10 mouse cellular contexts compared by ENCODE assay signal in genomic region chr9:60275410-60276159, GRCm38 (mm10).
DNase-seq lines count a peak whose midpoint lies in the region; ATAC-seq lines count a peak whose summit lies in the region.
"Had no signal": no experiment of that assay in that cellular context is flagged by ENCODE, and none has a peak within 500 bp of the region (broad histone marks: within the 10 kb centered on the region; RNA-seq: fewer than 3 reads in every experiment).

No protein-coding gene starts in this region.

- ATAC-seq in forebrain, embryonic 16.5 days = peak; percentile 26; the same call in 1 of the 2 replicates
- no peak for ATAC-seq in granulocyte monocyte progenitor cell, adult 5-6 weeks (replicated peaks; ENCODE audit: poor library complexity, severe bottlenecking)

- no peak overlapping the region for H3K9ac ChIP-seq in forebrain, embryonic 16.5 days (replicated peaks; ENCODE audit: low read depth, low read length)
- H3K9ac ChIP-seq: limb, embryonic 15.5 days had no signal

- H3K4me2 ChIP-seq in forebrain, embryonic 16.5 days (ENCODE audit: low read length) = 0 out of 2 replicates have a peak overlapping the region, but pooled peaks have one; percentile 8
- H3K4me2 ChIP-seq: limb, embryonic 15.5 days had no signal

- WGBS in forebrain, embryonic 16.5 days = 9% methylated on average over 12 of the region's 12 CpGs

- DNase-seq in adrenal gland, adult 2 months = peak; percentile 26
- DNase-seq in adrenal gland, postnatal 4 days (ENCODE audit: low spot score in 2 of 2) = no peak
- peak; percentile 13 for DNase-seq in right cerebral cortex, adult 18-20 months
- no peak for DNase-seq in right cerebral cortex, postnatal 25 days
- DNase-seq in lung, postnatal 36 days = peak; percentile 33
- no peak for DNase-seq in urinary bladder, postnatal 36 days (ENCODE audit: low spot score in 2 of 2)

- H3K9me3 ChIP-seq in forebrain, embryonic 16.5 days (ENCODE audit: control insufficient read depth, low read length) = no peaks in the 10 kb centered on the region
- H3K9me3 ChIP-seq: limb, embryonic 15.5 days had no signal

- H3K27ac ChIP-seq in forebrain, embryonic 16.5 days (ENCODE audit: low read length) = no peak overlapping the region
- H3K27ac ChIP-seq: limb, embryonic 15.5 days had no signal

- no peak overlapping the region for H3K4me3 ChIP-seq in forebrain, embryonic 16.5 days (replicated peaks; ENCODE audit: low read length)
- H3K4me3 ChIP-seq: erythroblast, embryonic 14.5 days; limb, embryonic 15.5 days had no signal

- no peaks in the 10 kb centered on the region for H3K36me3 ChIP-seq in forebrain, embryonic 16.5 days (ENCODE audit: control insufficient read depth, insufficient read depth)
- H3K36me3 ChIP-seq: limb, embryonic 15.5 days had no signal

- no peaks in the 10 kb centered on the region; the same call in 1 of the 2 replicates for H3K27me3 ChIP-seq in forebrain, embryonic 16.5 days (replicated peaks; ENCODE audit: control insufficient read depth, insufficient read depth, low read length)
- H3K27me3 ChIP-seq: limb, embryonic 15.5 days had no signal

- peaks cover 5% of the 10 kb centered on the region; the same call in 1 of the 2 replicates for H3K4me1 ChIP-seq in forebrain, embryonic 16.5 days (replicated peaks; ENCODE audit: control insufficient read depth, insufficient read depth, low read length)

Comparison
In these comparisons a context has a peak if more than half of its experiments do, and no peak if none do; other contexts are left out.
1. DNase-seq: peak in adrenal gland, adult 2 months (single experiment), right cerebral cortex, adult 18-20 months (single experiment) and lung, postnatal 36 days (single experiment); none in adrenal gland, postnatal 4 days (0 of 2), right cerebral cortex, postnatal 25 days (single experiment) and urinary bladder, postnatal 36 days (0 of 2).